Mouse (Mus musculus): ENCODE measurements around the gene Hist1h2bn. TPM values are rescaled to one million over a fixed set of nuclear protein-coding genes. Genes with fewer than 3 reads are reported as not detected.
"Not testable (repeated sequence)": the region's sequence is repeated elsewhere in the genome, so short reads cannot be mapped to it uniquely, and the experiment has no call there.

Gene Hist1h2bn
- total RNA-seq, 2 experiments from 2014 or later: 1.1 TPM; not detected in 1

GRCm38 (mm10) chr13:21781021-21781555, 27.2 kb downstream of the Hist1h2bn start:
- DNase-seq (ENCODE audit: low spot score): no peak

DNA sequence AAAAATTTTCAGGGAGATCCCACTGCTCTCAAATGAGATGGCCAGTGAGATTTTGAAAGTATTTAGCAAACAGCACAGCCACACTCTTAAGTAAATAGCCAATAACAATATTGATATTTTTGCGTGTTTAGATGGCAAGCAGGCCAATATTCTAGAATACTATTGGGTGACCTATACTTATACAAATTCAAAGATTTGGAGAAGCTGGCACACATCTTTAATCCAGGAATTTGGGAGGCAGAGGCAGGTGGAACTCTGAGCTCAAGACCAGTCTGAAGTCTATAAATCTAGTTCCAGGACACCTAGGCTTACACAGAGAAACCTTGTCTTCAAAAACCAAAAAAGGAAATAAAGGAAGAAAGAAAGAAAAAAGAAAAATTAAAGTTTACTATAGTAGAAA, 27.7 kb downstream of the Hist1h2bn start:
- DNase-seq (ENCODE audit: low spot score): no peak

DNA sequence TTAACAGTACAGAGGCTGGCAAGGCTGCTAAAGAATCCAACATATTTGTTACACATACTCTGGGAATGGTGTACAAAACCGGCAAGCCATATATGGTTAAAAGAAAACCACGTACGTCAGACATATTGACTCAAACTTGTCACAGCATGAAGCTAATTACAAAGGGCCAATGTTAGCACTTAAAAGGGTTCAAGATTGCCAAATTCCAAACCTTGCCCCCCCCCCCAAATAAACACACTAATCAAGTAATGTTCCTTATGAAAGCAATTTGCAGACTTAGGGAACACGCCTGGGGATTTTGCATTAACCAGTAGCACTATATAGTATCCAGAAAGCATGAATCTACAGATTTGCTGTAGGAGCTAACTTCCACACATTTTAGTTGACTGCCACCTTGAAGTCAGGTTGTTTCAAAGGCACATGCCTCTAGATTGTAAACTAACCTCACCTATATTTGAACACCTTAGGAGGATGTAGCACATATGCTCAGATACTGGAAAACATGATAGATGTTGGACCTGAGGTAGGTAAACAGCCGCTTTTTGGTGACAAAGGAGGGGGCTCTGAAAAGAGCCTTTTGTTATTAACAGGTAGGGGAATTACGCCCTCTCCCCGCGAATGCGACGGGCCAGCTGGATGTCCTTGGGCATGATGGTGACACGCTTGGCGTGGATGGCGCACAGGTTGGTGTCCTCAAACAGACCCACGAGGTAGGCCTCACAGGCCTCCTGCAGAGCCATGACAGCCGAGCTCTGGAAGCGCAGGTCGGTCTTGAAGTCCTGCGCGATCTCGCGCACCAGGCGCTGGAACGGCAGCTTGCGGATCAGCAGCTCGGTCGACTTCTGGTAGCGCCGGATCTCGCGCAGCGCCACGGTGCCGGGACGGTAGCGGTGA, 28.7 kb downstream of the Hist1h2bn start:
- not testable (repeated sequence) for DNase-seq (ENCODE audit: low spot score)

GRCm38 (mm10) chr13:21783255-21783617, 29.3 kb downstream of the Hist1h2bn start, which contains the start of gene Hist1h3i:
Gene Hist1h3i, minus strand, starts transcription at chr13:21783370.
- DNase-seq (ENCODE audit: low spot score): peak; percentile 35

GRCm38 (mm10) chr13:21783734-21784161, 29.8 kb downstream of the Hist1h2bn start:
- DNase-seq (ENCODE audit: low spot score): no peak

GRCm38 (mm10) chr13:21784311-21784710, 30.4 kb downstream of the Hist1h2bn start:
- DNase-seq (ENCODE audit: low spot score): no peak

DNA sequence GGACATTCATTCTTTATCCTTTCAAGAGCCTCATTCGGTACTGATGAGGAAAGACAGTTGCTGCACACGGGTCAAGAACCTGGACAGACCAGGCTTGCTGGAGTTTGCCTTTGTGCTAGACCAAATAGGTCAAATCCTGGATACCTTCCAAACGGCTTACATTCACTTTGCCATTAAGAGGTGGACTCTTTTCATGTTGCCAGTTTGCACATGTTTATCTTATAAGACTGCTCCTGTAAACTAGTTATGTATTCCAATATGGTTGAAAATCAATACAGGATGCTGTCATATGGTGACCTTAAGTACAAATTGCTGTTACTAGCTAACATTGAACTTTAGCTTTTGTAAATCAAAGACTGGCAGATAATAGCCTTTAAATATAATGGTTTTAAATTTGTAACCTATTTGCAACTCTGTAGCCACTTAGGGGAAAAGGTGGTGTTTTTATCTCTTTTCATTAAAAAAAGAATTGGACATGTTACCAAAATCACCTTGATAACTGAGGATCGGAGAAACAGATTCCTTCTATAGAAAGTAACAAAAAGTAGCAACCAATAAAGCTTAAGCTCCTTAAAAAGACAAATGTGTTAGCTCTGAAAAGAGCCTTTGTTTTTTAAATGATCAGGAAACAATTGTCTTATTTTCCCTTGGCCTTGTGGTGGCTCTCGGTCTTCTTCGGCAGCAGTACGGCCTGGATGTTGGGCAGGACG, 32.4 kb downstream of the Hist1h2bn start:
- DNase-seq (ENCODE audit: low spot score): no peak

GRCm38 (mm10) chr13:21786899-21787629, 33.1 kb downstream of the Hist1h2bn start, which contains the start of the genes Hist1h2an and Hist1h2bp:
Gene Hist1h2an, minus strand, starts transcription at chr13:21787218.
Gene Hist1h2bp, plus strand, starts transcription at chr13:21787461.
- peak; percentile 91 for DNase-seq (ENCODE audit: low spot score)

- no peak for DNase-seq (ENCODE audit: low spot score)
These were observed 34.1 kb downstream of the Hist1h2bn start for GRCm38 (mm10) chr13:21787760-21788593.

DNA sequence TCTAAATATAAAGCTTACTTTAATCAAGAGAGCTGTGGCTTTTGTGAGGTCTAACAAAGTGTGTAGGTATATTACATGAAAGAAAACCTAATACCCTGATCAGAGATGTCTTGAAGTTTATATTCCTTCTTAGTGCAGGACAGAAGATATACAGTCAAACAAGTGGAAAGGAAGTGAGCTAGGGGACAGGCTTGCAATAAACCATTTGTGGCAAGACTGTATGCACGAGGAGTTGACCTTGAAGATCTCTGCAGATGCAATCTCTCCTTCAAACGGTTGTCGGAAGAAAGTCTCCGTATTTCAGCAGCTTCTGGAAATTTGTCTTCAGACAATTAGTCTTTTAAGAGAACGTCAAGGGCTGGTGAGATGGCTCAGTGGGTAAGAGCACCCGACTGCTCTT, 36.0 kb downstream of the Hist1h2bn start:
- DNase-seq (ENCODE audit: low spot score): no peak

- no peak for DNase-seq (ENCODE audit: low spot score)
These were observed 36.8 kb downstream of the Hist1h2bn start for GRCm38 (mm10) chr13:21790601-21791283.

DNA sequence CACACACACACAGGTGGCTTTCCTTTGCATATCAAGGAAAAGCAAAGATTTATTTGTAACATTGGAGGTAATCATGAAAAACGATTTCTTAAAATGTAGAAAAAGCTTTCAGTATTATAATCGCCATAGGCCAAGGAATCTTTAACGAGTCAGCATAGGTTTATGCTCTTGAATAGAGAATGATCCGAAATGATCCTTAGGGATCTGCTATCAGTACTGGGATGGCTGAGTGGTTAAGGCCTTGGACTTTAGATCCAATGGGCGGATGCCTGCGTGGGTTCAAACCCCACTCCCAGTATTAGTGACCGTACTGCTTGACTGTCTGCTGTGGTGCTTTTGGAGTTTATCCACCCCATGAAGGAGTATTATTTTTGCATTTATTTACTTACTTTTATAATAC, 41.7 kb downstream of the Hist1h2bn start:
- DNase-seq (ENCODE audit: low spot score): no peak

DNA sequence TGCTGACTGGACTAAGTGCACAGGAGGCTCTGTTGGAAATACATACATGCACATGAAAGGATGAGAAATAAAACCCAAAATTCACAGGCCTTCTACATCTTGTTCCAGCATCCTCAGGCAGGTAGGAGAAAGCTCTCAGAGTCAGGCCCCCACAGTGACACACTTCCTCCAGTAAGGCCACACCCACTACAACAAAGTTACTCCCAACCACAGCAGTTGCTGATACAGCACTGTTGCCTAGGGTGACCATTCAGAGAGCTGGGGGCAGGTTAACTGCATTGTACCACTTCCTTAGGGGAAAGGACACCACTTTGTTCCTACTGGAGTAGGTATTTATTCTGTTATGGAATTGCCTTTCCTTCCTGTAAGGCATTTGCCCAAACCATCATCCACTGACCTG, 43.2 kb downstream of the Hist1h2bn start:
- not testable (repeated sequence) for DNase-seq (ENCODE audit: low spot score)

- not testable (repeated sequence) for DNase-seq (ENCODE audit: low spot score)
These were observed 49.1 kb downstream of the Hist1h2bn start for GRCm38 (mm10) chr13:21803058-21803457.

Small RNA genes lying within 50 kb of the gene (microRNA-seq; reads per million reads assigned to microRNA genes)
- gene Gm44346 (not detected), gene Gm44357 (not detected), gene Gm44367 (not detected), gene Gm44454 (not detected)

Other genes with a start within 250 kb of the Hist1h2bn start
- 1 to 10 TPM; 6.2 to 6.3 TPM for gene Zkscan8, start 223.0 kb upstream of the Hist1h2bn start, total RNA-seq (2021)
- gene Olfr1366, start 211.3 kb upstream of the Hist1h2bn start, total RNA-seq (2021): not detected
- not detected for gene Olfr1535, start 194.2 kb upstream of the Hist1h2bn start, total RNA-seq (2021)
- gene Olfr1364, start 172.4 kb upstream of the Hist1h2bn start, total RNA-seq (2021): not detected
- gene Olfr1362, start 140.1 kb upstream of the Hist1h2bn start, total RNA-seq (2021): not detected
- gene Olfr11, start 111.6 kb upstream of the Hist1h2bn start, total RNA-seq (2021): not detected
- not detected for gene Olfr1361, start 90.7 kb upstream of the Hist1h2bn start, total RNA-seq (2021)
- not detected for gene Olfr1360, start 76.7 kb upstream of the Hist1h2bn start, total RNA-seq (2021)
- gene Olfr1359, start 56.0 kb upstream of the Hist1h2bn start, total RNA-seq (2021): not detected
- 1 to 10 TPM; 3.4 to 3.7 TPM for gene Hist1h2bl, start 38.0 kb upstream of the Hist1h2bn start, total RNA-seq (2021)
- gene Hist1h2ai, start 37.7 kb upstream of the Hist1h2bn start, total RNA-seq (2021): 1 to 10 TPM in 1 of 2 experiments, not detected in 1; 1.5 TPM
- 1 to 10 TPM in 1 of 2 experiments, not detected in 1; 2.3 TPM for gene Hist1h3h, start 36.5 kb upstream of the Hist1h2bn start, total RNA-seq (2021)
- gene Hist1h2bm, start 32.1 kb upstream of the Hist1h2bn start, total RNA-seq (2021): not detected
- under 1 TPM; 0.43 to 0.59 TPM for gene Hist1h4j, start 19.1 kb upstream of the Hist1h2bn start, total RNA-seq (2021)
- 10 to 100 TPM; 15.2 to 22.0 TPM for gene Hist1h4k, start 3.6 kb upstream of the Hist1h2bn start, total RNA-seq (2021)
- not detected for gene Hist1h2ak, start 296 bp upstream of the Hist1h2bn start, total RNA-seq (2021)
- under 1 TPM; 0.32 to 0.52 TPM for gene Hist1h1b, start 26.5 kb downstream of the Hist1h2bn start, total RNA-seq (2021)
- gene Hist1h3i, start 29.2 kb downstream of the Hist1h2bn start, total RNA-seq (2021): 10 to 100 TPM; 12.0 to 12.2 TPM
- not detected for gene Hist1h2an, start 33.1 kb downstream of the Hist1h2bn start, total RNA-seq (2021)
- gene Hist1h2bp, start 33.3 kb downstream of the Hist1h2bn start, total RNA-seq (2021): not detected
- 10 to 100 TPM; 14.4 to 17.7 TPM for gene Hist1h2bq, start 56.1 kb downstream of the Hist1h2bn start, total RNA-seq (2021)
- 1 to 10 TPM; 3.1 to 3.5 TPM for gene Hist1h2ao, start 56.3 kb downstream of the Hist1h2bn start, total RNA-seq (2021)
- gene Hist1h4m, start 57.6 kb downstream of the Hist1h2bn start, total RNA-seq (2021): 10 to 100 TPM; 46.0 to 49.7 TPM
- gene Hist1h4n, start 78.1 kb downstream of the Hist1h2bn start, total RNA-seq (2021): 1 to 10 TPM; 5.3 to 9.1 TPM
- gene Hist1h2ap, start 79.4 kb downstream of the Hist1h2bn start, total RNA-seq (2021): not detected
- 10 to 100 TPM; 14.3 to 17.8 TPM for gene Hist1h2br, start 79.6 kb downstream of the Hist1h2bn start, total RNA-seq (2021)
- gene Zfp184, start 191.0 kb downstream of the Hist1h2bn start, total RNA-seq (2021): under 1 TPM; 0.48 to 0.69 TPM
- gene Pom121l2, start 227.1 kb downstream of the Hist1h2bn start, total RNA-seq (2021): not detected

Data from gastrocnemius, adult 18-20 months (tissue).